Mouse (Mus musculus) liver, embryonic 14.5 days (tissue): Measurements from ENCODE around the gene Gm43064.

ENCODE experiments used
- CTCF ChIP-seq: IDR thresholded peaks from 2 replicates; pipeline ENCODE4 v1.5.1; 2016; ENCODE audit warnings: antibody characterized with exemption, low read depth, control low read depth
- EP300 ChIP-seq: IDR thresholded peaks from 2 replicates; pipeline ENCODE4 v1.6.1; 2016; ENCODE audit warnings: antibody characterized with exemption, low read depth

- TF ChIP-seq CTCF (no peak), EP300 (no peak)
Measured at GRCm38 (mm10) chr3:103868008-103868407, 58.6 kb downstream of the Gm43064 start.
